Mouse (Mus musculus): Measurements from ENCODE around the gene Sdhc.
A peak's percentile ranks its signal among the peaks of the same experiment; 100 is the strongest.
"Not testable (repeated sequence)": the region's sequence is repeated elsewhere in the genome, so short reads cannot be mapped to it uniquely, and the experiment has no call there.

Sdhc gene

DNA sequence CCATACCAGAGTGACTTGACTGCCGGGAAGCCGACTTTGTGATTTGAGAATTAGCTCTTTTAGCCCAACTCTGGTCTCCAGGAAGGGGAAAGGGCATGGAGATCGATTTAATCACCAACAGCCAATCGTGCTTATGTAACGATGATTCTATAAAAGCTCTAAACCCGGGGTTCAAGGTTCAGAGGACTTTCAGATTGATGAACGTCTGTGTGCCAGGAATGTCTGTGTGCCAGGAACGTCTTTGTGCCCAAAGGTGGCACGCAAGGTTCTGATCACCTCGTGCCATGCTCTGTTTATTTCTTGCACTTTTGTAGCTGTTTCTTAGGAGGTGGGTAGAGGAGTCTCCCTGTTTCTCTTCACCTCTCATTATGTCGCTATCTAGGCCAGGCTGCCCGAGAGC, 18.5 kb upstream of the Sdhc start:
- DNase-seq (ENCODE audit: low read depth, low spot score): no peak

DNA sequence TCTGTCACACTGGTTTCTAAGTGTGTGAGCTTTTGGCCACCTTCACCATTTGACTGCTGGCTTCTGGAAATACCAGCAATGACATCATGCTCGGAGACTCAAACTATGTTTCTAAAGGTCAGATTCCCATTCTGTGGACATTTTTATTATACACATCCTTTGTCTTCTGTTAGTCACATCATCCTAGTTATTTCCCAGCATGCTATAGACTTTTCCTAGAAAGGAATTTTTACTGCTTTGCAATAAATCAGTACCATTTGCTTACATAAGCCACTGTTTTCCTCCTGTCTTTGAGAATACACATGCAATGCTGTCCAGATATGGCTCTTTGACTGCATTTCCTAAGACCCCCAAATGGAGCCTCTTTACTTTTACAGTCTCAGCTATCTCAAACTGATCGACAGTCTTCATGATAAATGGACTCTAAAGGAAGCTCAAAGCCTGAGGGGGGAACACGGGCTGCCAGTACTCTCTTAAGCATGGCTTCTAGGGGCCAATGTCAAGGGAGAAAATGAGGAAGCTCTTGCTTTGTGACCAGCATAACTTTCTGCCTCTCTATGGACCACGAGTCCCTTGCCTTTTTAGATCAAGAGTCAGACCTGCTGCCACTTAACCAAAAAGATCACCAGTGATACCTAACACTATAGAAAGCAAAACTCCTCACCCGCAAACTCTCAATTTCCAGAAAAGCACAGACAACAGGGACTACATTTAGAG, 15.4 kb upstream of the Sdhc start:
- no peak for DNase-seq (ENCODE audit: low read depth, low spot score)

DNA sequence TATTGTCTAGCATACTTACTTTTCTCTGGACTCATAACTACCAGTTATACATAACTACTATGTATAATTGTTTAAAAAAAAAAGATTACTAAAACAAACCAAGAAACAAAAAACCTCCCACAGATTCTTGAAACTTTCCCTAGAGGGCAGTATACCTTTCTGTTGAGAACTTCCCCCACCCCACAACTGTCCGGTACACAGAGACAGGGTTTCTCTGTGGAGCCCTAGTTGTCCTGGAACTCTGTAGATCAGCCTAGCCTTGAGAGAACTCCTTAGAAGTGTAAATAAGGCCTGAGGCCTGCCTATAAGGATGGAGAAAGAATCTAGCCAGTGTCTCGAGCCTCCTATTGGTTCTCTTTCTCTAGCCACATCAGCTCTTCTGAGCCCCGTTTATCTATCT, 13.9 kb upstream of the Sdhc start:
- peak; percentile 55 for DNase-seq (ENCODE audit: low read depth, low spot score)

DNA sequence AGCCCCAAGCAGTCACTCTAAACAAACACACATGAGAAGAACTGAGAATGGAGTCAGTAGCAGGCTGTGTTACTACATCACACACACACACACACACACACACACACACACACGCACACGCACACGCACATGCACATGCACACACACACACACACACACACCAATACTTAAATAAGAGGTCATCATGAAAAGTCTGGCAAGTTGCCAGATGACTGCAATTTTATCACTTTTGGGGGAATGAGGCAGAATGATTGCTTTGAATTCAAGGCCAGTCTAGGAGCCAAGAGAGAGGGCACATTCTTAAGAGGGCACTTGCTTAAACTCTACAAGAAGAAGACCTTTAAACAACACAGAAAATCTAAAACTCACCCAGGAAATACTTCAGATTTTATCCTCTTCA, 12.1 kb upstream of the Sdhc start:
- DNase-seq (ENCODE audit: low read depth, low spot score): no peak

DNA sequence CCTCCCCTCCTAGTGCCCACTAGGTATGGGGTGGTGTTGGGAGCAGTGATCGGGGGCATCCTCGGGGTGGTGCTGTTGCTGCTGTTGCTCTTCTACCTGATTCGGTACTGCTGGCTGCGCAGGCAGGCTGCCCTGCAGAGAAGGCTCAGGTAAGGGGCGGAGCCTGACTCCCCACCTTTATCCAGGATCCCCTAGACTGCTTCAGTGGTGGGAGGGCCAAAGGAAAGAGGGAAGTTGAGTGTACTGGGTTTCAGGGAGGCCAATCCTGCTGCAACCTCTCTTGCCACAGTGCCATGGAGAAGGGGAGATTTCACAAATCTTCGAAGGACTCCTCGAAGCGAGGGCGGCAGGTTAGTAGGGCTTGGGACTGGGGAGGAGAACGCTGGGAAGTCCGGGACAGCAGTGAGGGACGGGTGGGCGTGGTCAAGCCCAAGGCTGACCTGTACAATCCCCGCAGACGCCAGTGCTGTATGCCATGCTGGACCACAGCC, 9.1 kb upstream of the Sdhc start:
- peak; percentile 23 for DNase-seq (ENCODE audit: low read depth, low spot score)

DNA sequence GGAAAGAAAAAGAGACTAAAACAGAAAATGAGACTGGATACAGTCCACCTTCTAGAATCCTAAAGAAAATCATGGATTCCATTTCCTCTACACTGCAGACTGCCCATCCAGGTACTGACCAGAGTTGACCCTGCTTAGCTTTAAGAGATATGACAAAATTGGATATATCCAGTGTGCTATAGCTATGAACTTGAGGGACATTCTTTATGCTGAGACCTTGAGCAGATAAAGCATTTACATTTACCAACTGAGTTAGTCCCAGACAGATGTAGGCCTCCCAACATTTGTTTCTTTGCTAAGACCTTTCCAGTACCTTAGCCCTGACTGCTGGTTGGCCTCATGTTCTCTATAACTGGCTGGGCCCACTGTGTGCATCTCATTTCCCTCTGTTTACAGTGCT, 7.6 kb upstream of the Sdhc start:
- no peak for DNase-seq (ENCODE audit: low read depth, low spot score)

DNA sequence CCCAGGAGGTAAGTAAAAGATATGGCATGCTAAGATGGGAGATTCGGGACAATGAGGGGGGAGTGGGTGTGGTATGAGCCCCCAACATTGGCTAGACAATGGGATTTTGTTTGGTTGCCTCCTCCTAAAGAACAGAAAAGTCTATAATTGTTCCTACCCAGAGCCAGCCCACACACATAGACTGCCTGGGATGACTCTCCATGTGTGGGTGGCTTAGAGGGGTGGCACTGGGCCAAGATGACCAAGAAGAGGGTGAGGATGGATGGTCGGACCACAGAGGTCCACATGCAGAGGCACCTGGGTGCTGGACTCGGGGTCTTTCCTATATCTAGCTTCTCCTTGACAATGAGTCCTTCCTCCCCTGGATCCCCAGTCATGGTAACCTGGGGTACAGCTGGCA, 6.2 kb upstream of the Sdhc start:
- no peak for DNase-seq (ENCODE audit: low read depth, low spot score)

DNA sequence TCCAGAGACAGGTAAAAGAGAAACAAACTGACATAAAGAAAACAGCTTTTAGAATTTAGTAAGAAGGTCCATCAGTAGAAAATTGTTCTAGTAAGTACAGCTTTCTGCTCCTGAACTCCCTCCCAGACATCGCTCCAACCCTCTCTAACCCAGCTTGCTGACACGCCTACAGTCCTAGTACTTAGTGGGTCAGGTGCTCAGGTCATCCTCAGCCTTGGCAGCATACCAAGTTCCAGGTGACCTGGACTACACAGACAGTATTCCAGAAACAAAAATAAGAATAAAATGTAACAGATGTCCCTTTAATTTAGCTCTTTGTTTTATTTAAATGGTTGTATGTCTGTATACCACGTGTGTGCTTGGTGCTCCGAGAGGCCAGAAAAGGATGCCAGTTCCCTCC, 1.6 kb upstream of the Sdhc start:
- DNase-seq (ENCODE audit: low read depth, low spot score): no peak

DNA sequence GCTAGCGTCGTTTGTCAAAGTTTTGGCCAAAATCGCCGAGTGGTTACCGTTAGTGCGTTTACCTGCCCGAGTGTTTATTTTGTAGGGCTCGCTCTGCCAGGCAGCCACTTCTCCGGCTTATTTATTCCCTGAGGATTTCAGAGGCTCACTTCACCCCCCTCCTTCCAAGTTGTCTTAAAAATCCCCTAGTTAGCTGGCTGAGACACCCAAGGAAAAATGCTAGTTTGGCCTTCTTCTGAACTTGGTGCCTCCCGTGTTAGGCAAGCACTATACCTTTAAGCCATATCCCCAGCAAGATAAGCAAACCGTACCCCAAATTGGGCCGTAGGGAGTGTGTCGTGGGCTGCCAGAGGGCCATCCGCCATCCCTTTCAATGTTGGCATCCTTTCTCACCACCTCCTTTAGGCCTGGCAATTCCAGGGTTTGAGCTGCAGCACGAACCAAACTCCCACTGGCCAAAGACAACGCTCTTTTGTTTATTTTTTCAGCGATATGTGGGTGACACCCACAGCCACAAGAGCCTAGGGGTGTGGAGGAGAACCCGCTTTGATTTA, 512 bp upstream of the Sdhc start:
- DNase-seq (ENCODE audit: low read depth, low spot score): no peak

DNA sequence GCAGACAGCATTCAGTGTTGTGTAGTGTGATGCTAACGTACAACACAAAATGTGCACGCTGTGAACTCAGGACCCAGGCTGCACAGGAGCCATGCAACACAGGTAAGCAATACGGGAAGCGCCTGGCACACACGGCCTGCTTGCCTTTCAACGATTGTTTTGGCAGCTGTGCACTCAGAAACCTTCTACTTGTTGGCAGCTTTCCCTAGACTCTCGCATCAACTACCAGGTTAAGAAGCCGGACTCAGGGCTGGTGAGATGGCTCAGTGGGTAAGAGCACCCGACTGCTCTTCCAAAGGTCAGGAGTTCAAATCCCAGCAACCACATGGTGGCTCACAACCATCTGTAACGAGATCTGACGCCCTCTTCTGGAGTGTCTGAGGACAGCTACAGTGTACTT, 7.4 kb downstream of the Sdhc start:
- not testable (repeated sequence) for DNase-seq (ENCODE audit: low read depth, low spot score)

DNA sequence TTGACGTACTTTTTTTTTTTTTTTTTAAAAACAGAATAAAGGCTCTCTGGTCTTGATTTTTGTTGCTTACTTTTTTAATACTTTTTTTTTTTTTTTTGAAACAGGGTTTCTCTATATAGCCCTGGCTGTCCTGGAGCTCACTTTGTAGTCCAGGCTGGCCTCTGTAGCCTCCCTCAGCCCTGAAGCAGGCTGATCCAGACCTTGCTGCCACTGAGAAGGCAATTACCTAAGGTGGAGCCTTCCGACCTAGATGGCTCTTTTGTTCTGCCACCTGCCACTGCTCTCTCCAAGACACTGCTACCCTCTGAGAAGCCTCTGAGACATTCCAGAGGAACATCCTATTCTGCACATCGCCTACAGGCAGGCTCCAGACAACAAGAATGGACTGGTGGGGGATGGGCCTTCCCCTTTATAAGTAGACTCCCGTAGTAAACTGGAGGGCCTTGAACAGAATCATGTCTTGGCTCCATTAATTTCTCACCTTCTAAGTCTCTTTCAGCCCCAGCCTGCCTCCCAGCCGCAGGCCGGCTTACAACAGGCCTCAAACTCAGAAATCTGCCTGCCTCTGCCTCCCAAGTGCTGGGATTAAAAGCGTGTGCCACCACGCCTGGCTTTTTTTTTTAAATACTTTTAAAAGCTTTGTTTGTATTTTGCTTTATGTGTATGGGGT, 12.8 kb downstream of the Sdhc start:
- peak; percentile 72 for DNase-seq (ENCODE audit: low read depth, low spot score)

DNA sequence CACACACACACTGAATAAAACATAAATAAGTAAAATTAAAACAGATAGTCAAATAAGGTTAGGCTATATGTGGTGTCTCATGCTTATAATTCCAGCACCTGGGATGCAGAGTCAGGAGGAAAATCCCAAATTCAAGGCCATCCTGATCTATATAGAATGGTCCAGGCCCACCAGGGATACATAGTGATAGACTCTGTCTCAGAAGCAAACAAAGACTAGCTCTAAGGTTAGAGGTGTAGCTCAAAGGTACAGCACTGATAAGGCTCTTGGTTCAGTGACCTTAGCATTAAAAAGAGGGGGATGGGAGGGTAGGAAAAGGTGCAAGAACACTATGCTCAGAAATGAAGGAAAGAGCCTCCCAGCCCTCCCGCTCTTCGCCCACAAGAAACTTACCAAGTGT, 14.8 kb downstream of the Sdhc start:
- DNase-seq (ENCODE audit: low read depth, low spot score): no peak

DNA sequence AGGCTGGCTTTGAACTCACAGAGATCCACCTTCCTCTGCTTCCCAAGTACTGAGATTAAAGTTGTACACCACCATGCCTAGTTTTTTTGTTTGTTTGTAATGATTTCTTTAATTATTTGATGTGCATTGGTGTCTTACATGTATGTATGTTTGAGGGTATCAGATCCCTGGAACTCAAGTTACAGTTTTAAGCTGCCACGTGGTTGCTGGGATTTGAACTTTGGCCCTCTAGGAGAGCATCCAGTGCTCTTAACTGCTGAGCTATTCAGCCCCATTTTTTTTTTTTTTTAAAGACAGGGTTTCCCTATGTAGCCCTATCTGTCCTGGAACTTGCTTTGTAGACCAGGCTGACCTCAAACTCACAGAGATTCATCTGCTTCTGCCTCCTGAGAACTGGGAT, 19.4 kb downstream of the Sdhc start:
- no peak for DNase-seq (ENCODE audit: low read depth, low spot score)

DNA sequence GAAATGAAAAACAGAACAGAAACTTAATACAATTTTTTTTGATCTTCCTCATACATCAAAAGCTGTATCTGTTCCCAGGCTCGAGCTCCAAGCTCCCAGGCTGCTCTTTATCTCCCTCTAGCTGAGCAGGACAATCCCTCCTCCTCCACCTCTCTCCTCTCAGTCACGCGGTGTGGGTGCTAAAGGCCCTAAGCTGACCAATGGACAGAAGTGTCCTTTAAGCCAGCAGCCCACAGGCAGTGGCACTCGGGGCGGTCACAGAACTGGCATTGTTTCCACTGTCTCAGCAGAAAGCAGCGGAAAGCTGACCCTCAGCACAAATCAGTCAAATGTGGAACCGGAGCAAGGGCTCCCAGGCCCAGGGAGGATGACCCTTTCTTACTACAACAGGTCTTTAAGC, 21.2 kb downstream of the Sdhc start:
- no peak for DNase-seq (ENCODE audit: low read depth, low spot score)

DNA sequence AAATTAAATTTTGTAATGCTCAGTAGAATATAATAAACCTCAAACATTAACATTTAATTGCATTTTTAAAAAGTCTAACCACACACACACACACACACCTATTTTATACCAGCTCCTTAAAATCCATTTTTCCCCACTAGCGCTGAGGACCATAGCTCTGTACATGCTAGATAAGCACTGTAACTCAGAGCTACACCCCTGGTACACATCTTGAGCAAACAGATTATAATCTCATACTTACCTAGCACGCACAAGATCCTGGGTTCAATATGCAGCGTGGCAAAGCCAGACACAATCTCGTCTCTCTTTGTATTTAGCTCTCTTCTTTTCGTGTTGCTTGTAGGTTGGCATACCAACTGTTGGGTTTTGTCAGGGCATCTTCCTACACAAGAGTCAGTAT, 26.0 kb downstream of the Sdhc start:
- DNase-seq (ENCODE audit: low read depth, low spot score): no peak

DNA sequence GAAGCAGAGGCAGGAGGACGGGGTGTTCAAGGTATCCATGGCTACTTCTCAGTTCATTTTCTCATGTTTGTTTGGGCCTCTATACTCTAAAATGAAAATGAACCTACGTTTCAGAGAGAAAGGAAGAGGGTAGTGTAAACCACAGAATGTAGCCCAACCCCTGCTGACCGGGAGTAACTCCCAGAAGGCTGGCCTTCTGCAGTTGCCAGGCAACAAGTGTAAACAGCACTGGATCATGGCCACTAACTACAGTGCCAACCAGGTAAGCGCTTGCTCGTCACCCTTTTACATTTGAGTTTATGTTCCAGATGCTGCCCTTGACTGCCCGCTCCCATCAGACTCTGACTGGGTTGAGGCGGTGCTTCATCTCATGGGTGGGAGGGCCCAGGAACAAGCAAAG, 27.5 kb downstream of the Sdhc start:
- DNase-seq (ENCODE audit: low read depth, low spot score): peak; percentile 44

DNA sequence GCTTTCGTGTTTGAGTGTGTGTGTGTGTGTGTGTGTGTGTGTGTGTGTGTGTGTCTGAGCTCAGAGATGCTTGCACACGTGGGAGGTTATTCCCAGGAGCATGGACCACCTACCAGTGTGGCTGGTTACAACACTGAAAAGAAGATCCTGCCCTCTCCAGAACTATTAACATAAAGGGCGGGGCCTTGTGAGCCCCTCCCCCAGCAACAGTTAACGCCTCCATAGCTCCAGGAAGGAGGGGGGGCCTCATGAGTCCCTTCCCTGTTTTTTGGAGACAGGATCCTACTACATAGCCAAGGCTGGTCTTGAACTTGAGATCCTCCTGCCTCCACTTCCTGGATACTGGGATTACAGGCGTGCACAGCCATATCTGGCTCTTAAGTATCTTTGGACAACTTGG, 28.6 kb downstream of the Sdhc start:
- DNase-seq (ENCODE audit: low read depth, low spot score): peak; percentile 84

DNA sequence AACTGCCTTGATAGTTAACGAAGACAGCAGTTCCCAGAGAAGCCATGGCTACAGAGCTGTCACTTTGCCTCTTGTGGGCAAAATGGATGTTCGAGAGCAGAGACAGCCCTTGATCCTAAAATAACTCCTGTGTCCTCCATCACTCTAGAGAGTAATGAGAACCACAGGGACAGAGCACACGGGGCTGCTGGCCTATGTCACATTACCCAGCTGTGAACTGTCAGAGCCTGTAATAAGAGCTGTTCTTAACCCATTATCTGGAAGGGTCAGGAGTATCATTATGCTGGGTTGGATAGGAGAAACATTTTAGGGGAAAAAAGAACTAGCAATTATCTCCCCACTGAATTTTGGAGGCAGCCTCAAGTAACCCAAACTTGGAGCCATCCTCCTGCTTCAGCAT, 29.5 kb downstream of the Sdhc start:
- no peak for DNase-seq (ENCODE audit: low read depth, low spot score)

DNA sequence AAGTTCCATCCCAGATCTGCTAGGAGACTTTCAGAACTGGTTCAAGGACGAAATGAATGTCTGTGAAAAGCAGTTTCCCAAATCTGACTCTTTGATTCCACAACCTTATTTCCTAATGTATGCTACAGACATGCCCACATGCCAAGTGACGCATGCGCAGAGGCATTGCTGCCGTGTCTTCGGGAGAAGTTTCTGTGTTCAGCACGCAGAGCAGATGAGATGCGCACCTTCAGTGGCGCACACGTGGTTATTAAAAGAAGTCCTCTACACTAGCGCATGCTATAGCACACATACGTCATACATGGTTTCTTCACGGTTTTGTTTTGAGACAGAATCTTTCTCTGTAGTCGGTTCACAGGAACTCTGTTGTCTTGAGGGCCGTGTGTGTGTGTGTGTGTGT, 31.0 kb downstream of the Sdhc start:
- DNase-seq (ENCODE audit: low read depth, low spot score): no peak

DNA sequence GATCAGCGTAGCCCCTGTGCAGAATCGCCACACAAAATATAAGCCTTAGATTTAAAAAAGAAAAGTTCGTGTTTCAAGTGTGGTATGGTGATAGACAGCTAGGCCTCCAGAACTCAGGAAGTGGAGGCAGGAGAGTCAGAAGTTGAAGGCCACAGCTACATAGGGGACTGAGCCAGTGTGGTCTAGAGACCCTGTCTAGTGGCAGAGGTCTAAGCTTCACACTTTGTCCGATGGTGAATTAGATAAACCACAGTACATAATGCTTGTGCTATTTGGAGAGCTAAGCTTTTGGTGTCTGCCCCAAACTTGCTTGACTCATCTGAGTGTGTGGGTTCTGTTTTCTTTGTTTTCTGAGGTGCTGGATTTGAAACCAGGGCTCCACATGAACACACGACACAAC, 31.4 kb downstream of the Sdhc start:
- no peak for DNase-seq (ENCODE audit: low read depth, low spot score)

DNA sequence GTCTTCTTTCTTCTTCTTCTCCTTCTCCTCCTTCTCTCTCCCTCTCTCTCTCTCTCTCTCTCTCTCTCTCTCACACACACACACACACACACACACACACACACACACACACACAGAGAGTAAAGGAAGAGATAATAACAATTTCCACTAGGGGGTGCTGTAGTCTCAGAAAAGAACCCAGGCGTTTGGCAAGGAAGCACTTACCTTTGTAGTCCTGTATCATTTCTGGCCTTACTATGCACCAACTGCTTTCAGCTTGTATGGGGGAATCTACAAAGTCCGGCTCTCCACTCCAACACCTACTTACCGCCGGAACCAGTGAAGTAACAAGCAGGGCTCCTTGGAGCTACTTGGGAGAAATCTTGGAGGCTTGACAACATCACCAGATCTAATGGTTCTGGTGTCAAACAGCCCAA, 32.1 kb downstream of the Sdhc start:
- peak; percentile 89 for DNase-seq (ENCODE audit: low read depth, low spot score)

DNA sequence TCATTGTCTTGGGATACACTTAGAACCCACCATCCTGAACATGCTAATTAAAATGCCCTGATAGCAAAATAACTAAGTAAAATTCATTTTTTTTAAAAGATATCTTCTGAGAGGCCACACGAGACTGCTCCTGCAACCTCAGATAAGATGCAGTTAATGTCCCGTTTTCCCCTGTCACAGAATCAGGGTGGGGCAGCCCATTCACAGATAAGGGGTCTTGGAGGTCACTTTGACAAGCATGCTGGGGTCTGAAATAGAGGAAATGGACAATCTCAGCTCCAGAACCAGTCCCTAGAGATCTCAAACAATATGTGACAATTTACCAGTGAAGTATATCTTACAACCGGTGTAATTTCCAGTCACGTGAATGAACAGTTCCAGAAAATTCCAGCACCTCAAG, 34.1 kb downstream of the Sdhc start:
- DNase-seq (ENCODE audit: low read depth, low spot score): no peak

DNA sequence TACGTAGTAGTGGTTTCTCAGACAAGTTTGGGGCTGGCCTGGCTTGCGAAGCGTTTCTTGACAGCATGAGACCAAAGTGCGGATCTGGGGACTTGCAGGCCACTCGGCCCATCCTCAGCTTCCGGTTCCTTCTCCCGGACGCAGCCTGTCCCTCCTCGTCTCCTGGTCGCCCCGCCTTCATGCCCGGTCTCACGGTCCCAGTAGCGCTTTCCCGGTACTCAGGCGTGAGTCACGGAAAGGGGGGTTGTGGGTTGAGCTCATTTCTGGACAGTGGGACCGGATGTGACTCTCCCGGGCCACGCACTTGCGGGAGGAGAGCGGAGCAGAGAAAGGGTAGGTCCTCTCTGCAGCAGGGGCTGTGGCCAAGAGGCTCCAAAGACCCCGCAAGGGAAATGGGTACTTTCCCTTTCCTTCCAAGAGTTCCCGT, 36.5 kb downstream of the Sdhc start, which contains the start of gene Cfap126:
TSS of gene Cfap126 (plus strand) at position 46 of the 427 bp plus-strand sequence.
- peak; percentile 57 for DNase-seq (ENCODE audit: low read depth, low spot score)

Data from R1 (cell line).